In genomic region chr6:118373294-118373693, GRCm38 (mm10) we compare ENCODE assay signal across 8 mouse cellular contexts. TPM values are rescaled to one million over a fixed set of nuclear protein-coding genes. Genes with fewer than 3 reads are reported as not detected.
A peak's percentile ranks its signal among the peaks of the same experiment; 100 is the strongest.
DNase-seq lines count a peak whose midpoint lies in the region; ATAC-seq and TF ChIP-seq lines count a peak whose summit lies in the region.
"Had no signal": no experiment of that assay in that cellular context is flagged by ENCODE, and none has a peak within 500 bp of the region (broad histone marks: within the 10 kb centered on the region; RNA-seq: fewer than 3 reads in every experiment).

No protein-coding gene starts in this region.

- H3K4me1 ChIP-seq in midbrain, embryonic 10.5 days: peaks cover 7% of the 10 kb centered on the region; the same call in 1 of the 2 replicates
- H3K4me1 ChIP-seq in midbrain, embryonic 13.5 days (replicated peaks): no peaks in the 10 kb centered on the region
- H3K4me1 ChIP-seq in limb, embryonic 10.5 days: peaks cover 15% of the 10 kb centered on the region

- WGBS in midbrain, embryonic 10.5 days: 42% methylated on average over 5 of the region's 5 CpGs
- 44% methylated on average over 5 of the region's 5 CpGs for WGBS in midbrain, embryonic 13.5 days
- WGBS in limb, embryonic 10.5 days: 37% methylated on average over 5 of the region's 5 CpGs

- peak; percentile 69 for TF ChIP-seq CTCF in Patski (IDR thresholded peaks at IDR 0.05)

- no peak overlapping the region for H3K27ac ChIP-seq in midbrain, embryonic 10.5 days (replicated peaks)
- H3K27ac ChIP-seq in midbrain, embryonic 13.5 days: no peak overlapping the region
- no peak overlapping the region for H3K27ac ChIP-seq in limb, embryonic 10.5 days

- no peak overlapping the region for H3K9ac ChIP-seq in midbrain, embryonic 13.5 days (replicated peaks)

- DNase-seq in midbrain, embryonic 10.5 days (ENCODE audit: low spot score): peak; percentile 63
- no peak for DNase-seq in Patski (ENCODE audit: low read depth, low spot score)
- DNase-seq in cerebellum, adult 9-11 months: peak; percentile 16
- DNase-seq in limb, embryonic 10.5 days (ENCODE audit: low spot score): peak; percentile 65
- peak; percentile 26 for DNase-seq in right cerebral cortex, postnatal 25 days

- no peak for ATAC-seq in midbrain, embryonic 13.5 days
- ATAC-seq in Patski: no peak
- peak; percentile 55 for ATAC-seq in granulocyte monocyte progenitor cell, adult 5-6 weeks (replicated peaks; ENCODE audit: poor library complexity, severe bottlenecking)

- H3K27me3 ChIP-seq in midbrain, embryonic 10.5 days (ENCODE audit: low read depth, poor library complexity, severe bottlenecking): peaks cover 10% of the 10 kb centered on the region; the same call in 1 of the 2 replicates
- no peaks in the 10 kb centered on the region for H3K27me3 ChIP-seq in midbrain, embryonic 13.5 days
- no peaks in the 10 kb centered on the region for H3K27me3 ChIP-seq in Patski
- peaks cover 33% of the 10 kb centered on the region for H3K27me3 ChIP-seq in limb, embryonic 10.5 days (ENCODE audit: low read depth, poor library complexity, severe bottlenecking)

- CTCF ChIA-PET in Patski (lab: Charles Lee): interaction anchor here (1.0 to 1.2 kb wide), 3 partner anchors 11 to 187 kb away, joined by 3 read pairs; no protein-coding TSS in a partner anchor

- in situ Hi-C loops in Patski (cut with MboI; ENCODE audit: low pct_unique_long_range_greater_than_20kb): no loop called here

- POLR2A ChIA-PET in Patski (lab: Charles Lee): no interaction called here

- no peak overlapping the region for H3K4me3 ChIP-seq in midbrain, embryonic 10.5 days
- H3K4me3 ChIP-seq in midbrain, embryonic 13.5 days (replicated peaks): no peak overlapping the region
- no peak overlapping the region for H3K4me3 ChIP-seq in limb, embryonic 10.5 days
- H3K4me3 ChIP-seq: megakaryocyte, embryonic 14.5 days had no signal

- H3K9me3 ChIP-seq in midbrain, embryonic 10.5 days (replicated peaks): no peaks in the 10 kb centered on the region
- no peaks in the 10 kb centered on the region for H3K9me3 ChIP-seq in midbrain, embryonic 13.5 days
- no peaks in the 10 kb centered on the region for H3K9me3 ChIP-seq in limb, embryonic 10.5 days (replicated peaks)
- H3K9me3 ChIP-seq: megakaryocyte, embryonic 14.5 days had no signal

- H3K36me3 ChIP-seq in midbrain, embryonic 10.5 days: no peaks in the 10 kb centered on the region
- no peaks in the 10 kb centered on the region for H3K36me3 ChIP-seq in midbrain, embryonic 13.5 days
- H3K36me3 ChIP-seq in limb, embryonic 10.5 days: no peaks in the 10 kb centered on the region

- H3K4me2 ChIP-seq in midbrain, embryonic 13.5 days (replicated peaks): no peak overlapping the region

RNA-seq across cellular contexts. Expression of gene Bms1, which starts 46.0 kb away (rescaled TPM):
- 48.0 and 48.7 TPM in 2 replicates for polyA plus RNA-seq in midbrain, embryonic 10.5 days (2016; fragmentation: Nextera tagmentation; extraction: Ambion mirVana)
- polyA plus RNA-seq in midbrain, embryonic 13.5 days (2015; fragmentation: Nextera tagmentation; extraction: Ambion mirVana): 27.7 and 27.9 TPM in 2 replicates
- polyA plus RNA-seq in Patski (2021): 42.5 TPM
- 31.9 and 41.6 TPM in 2 replicates for total RNA-seq in granulocyte monocyte progenitor cell, adult 5-6 weeks (2014; fragmentation: Nextera tagmentation)
- total RNA-seq in granulocyte monocyte progenitor cell, adult 5-6 weeks (2017): 85.1 and 88.5 TPM in 2 replicates
- 55.6 and 58.2 TPM in 2 replicates for polyA plus RNA-seq in limb, embryonic 10.5 days (2016; fragmentation: Nextera tagmentation; extraction: Ambion mirVana)
